ENCODE assay signal across 9 mouse cellular contexts in genomic region chr9:55283516-55283915, GRCm38 (mm10). TPM values are rescaled to one million over a fixed set of nuclear protein-coding genes. Genes with fewer than 3 reads are reported as not detected.
DNase-seq lines count a peak whose midpoint lies in the region; ATAC-seq lines count a peak whose summit lies in the region.
"Had no signal": no experiment of that assay in that cellular context is flagged by ENCODE, and none has a peak within 500 bp of the region (broad histone marks: within the 10 kb centered on the region; RNA-seq: fewer than 3 reads in every experiment).

No protein-coding gene starts in this region.

- no peak overlapping the region for H3K27ac ChIP-seq in intestine, embryonic 15.5 days
- H3K27ac ChIP-seq in liver, embryonic 15.5 days (replicated peaks) = no peak overlapping the region
- H3K27ac ChIP-seq in forebrain, embryonic 11.5 days (ENCODE audit: low read depth, low read length) = no peak overlapping the region
- no peak overlapping the region for H3K27ac ChIP-seq in midbrain, embryonic 14.5 days (replicated peaks; ENCODE audit: low read depth, low read length)
- H3K27ac ChIP-seq: neural tube, embryonic 12.5 days had no signal

- WGBS in intestine, embryonic 15.5 days = 4% methylated on average over 14 of the region's 14 CpGs
- 2% methylated on average over 14 of the region's 14 CpGs for WGBS in liver, embryonic 15.5 days (ENCODE audit: insufficient replicate concordance)
- 8% methylated on average over 14 of the region's 14 CpGs for WGBS in forebrain, embryonic 11.5 days
- 14% methylated on average over 14 of the region's 14 CpGs for WGBS in midbrain, embryonic 14.5 days

- no peaks in the 10 kb centered on the region for H3K9me3 ChIP-seq in intestine, embryonic 15.5 days
- no peaks in the 10 kb centered on the region for H3K9me3 ChIP-seq in liver, embryonic 15.5 days (replicated peaks)
- no peaks in the 10 kb centered on the region for H3K9me3 ChIP-seq in forebrain, embryonic 11.5 days (ENCODE audit: control insufficient read depth, low read length)
- H3K9me3 ChIP-seq in midbrain, embryonic 14.5 days (ENCODE audit: control insufficient read depth, low read length) = no peaks in the 10 kb centered on the region
- H3K9me3 ChIP-seq: neural tube, embryonic 12.5 days had no signal

- H3K36me3 ChIP-seq in intestine, embryonic 15.5 days = no peaks in the 10 kb centered on the region
- no peaks in the 10 kb centered on the region for H3K36me3 ChIP-seq in liver, embryonic 15.5 days (replicated peaks)
- H3K36me3 ChIP-seq in forebrain, embryonic 11.5 days (ENCODE audit: control insufficient read depth, insufficient read depth, low read length) = no peaks in the 10 kb centered on the region
- no peaks in the 10 kb centered on the region for H3K36me3 ChIP-seq in midbrain, embryonic 14.5 days (ENCODE audit: control insufficient read depth, insufficient read depth, low read length)
- H3K36me3 ChIP-seq: neural tube, embryonic 12.5 days had no signal

- peak; percentile 94 for ATAC-seq in common myeloid progenitor, adult 5-6 weeks (replicated peaks; ENCODE audit: low read depth, poor library complexity, severe bottlenecking)
- ATAC-seq in intestine, embryonic 15.5 days = peak; percentile 79
- no peak; the same call in 1 of the 2 replicates for ATAC-seq in liver, embryonic 15.5 days (ENCODE audit: insufficient read depth)
- ATAC-seq in forebrain, embryonic 11.5 days (replicated peaks; ENCODE audit: low FRiP score) = no peak
- ATAC-seq in midbrain, embryonic 14.5 days (ENCODE audit: low FRiP score, low TSS enrichment) = no peak

- H3K4me2 ChIP-seq in intestine, embryonic 15.5 days (replicated peaks) = peak overlapping the region; percentile 33; the same call in 1 of the 2 replicates
- peak overlapping the region; percentile 32 for H3K4me2 ChIP-seq in liver, embryonic 15.5 days
- H3K4me2 ChIP-seq in forebrain, embryonic 11.5 days (ENCODE audit: low read depth, low read length, severe bottlenecking) = no peak overlapping the region
- H3K4me2 ChIP-seq in midbrain, embryonic 14.5 days (ENCODE audit: low read length) = no peak overlapping the region
- H3K4me2 ChIP-seq: neural tube, embryonic 12.5 days had no signal

- no peaks in the 10 kb centered on the region for H3K27me3 ChIP-seq in intestine, embryonic 15.5 days (replicated peaks)
- H3K27me3 ChIP-seq in liver, embryonic 15.5 days = peaks cover 12% of the 10 kb centered on the region
- no peaks in the 10 kb centered on the region for H3K27me3 ChIP-seq in forebrain, embryonic 11.5 days (ENCODE audit: control insufficient read depth, insufficient read depth, low read length)
- no peaks in the 10 kb centered on the region for H3K27me3 ChIP-seq in midbrain, embryonic 14.5 days (ENCODE audit: control insufficient read depth, insufficient read depth, low read length)
- H3K27me3 ChIP-seq: neural tube, embryonic 12.5 days had no signal

- peak; percentile 94 for DNase-seq in heart, adult 11 months
- no peak for DNase-seq in heart, postnatal 4 days
- peak; percentile 11 to 12 for DNase-seq in thymus, adult 18-20 months
- no peak for DNase-seq in forebrain, embryonic 11.5 days (ENCODE audit: low spot score)
- DNase-seq in midbrain, embryonic 14.5 days = no peak

- H3K4me3 ChIP-seq in intestine, embryonic 15.5 days (replicated peaks) = no peak overlapping the region
- no peak overlapping the region for H3K4me3 ChIP-seq in liver, embryonic 15.5 days (replicated peaks)
- no peak overlapping the region for H3K4me3 ChIP-seq in forebrain, embryonic 11.5 days (ENCODE audit: low read depth, low read length)
- no peak overlapping the region for H3K4me3 ChIP-seq in midbrain, embryonic 14.5 days (replicated peaks; ENCODE audit: low read depth, low read length)
- H3K4me3 ChIP-seq: neural tube, embryonic 12.5 days had no signal

- H3K4me1 ChIP-seq in intestine, embryonic 15.5 days (replicated peaks) = no peaks in the 10 kb centered on the region
- H3K4me1 ChIP-seq in liver, embryonic 15.5 days (replicated peaks) = 0 out of 2 replicates have a peak, but pooled peaks cover 4% of the 10 kb centered on the region
- no peaks in the 10 kb centered on the region; the same call in 1 of the 2 replicates for H3K4me1 ChIP-seq in forebrain, embryonic 11.5 days (replicated peaks; ENCODE audit: control insufficient read depth, insufficient read depth, low read length)
- H3K4me1 ChIP-seq in midbrain, embryonic 14.5 days (ENCODE audit: control insufficient read depth, insufficient read depth, low read length) = no peaks in the 10 kb centered on the region
- H3K4me1 ChIP-seq: neural tube, embryonic 12.5 days had no signal

- no peak overlapping the region for H3K9ac ChIP-seq in intestine, embryonic 15.5 days
- no peak overlapping the region for H3K9ac ChIP-seq in liver, embryonic 15.5 days
- no peak overlapping the region for H3K9ac ChIP-seq in forebrain, embryonic 11.5 days (ENCODE audit: low read length)
- no peak overlapping the region for H3K9ac ChIP-seq in midbrain, embryonic 14.5 days (replicated peaks; ENCODE audit: low read length)
- H3K9ac ChIP-seq: neural tube, embryonic 12.5 days had no signal

RNA-seq across cellular contexts. Expression of gene Nrg4, which starts 43.1 kb away (rescaled TPM):
- 1 to 10 TPM in 1 of 2 experiments, under 1 TPM in 1; 0.71 to 1.2 TPM for total RNA-seq in heart, postnatal 4 days (2021)
- total RNA-seq in common myeloid progenitor, adult 5-6 weeks (2017) = 2.4 and 4.6 TPM in 2 replicates
- 1.1 TPM in 2 replicates for polyA plus RNA-seq in intestine, embryonic 15.5 days (2015; fragmentation: Nextera tagmentation; extraction: Ambion mirVana)
- polyA plus RNA-seq in liver, embryonic 15.5 days (2015; fragmentation: Nextera tagmentation; extraction: Ambion mirVana) = 1.7 and 2.1 TPM in 2 replicates
- 1.2 and 1.3 TPM in 2 replicates for polyA plus RNA-seq in forebrain, embryonic 11.5 days (2014; fragmentation: Nextera tagmentation; extraction: Ambion mirVana)
- 1.7 and 2.2 TPM in 2 replicates for polyA plus RNA-seq in midbrain, embryonic 14.5 days (2014; fragmentation: Nextera tagmentation; extraction: Ambion mirVana)

RNA-seq across cellular contexts. Expression of gene Tmem266, which starts 43.2 kb away (rescaled TPM):
- total RNA-seq in heart, postnatal 4 days (2021) = under 1 TPM; 0.83 TPM
- total RNA-seq in common myeloid progenitor, adult 5-6 weeks (2017) = not detected in 2 replicates
- polyA plus RNA-seq in intestine, embryonic 15.5 days (2015; fragmentation: Nextera tagmentation; extraction: Ambion mirVana) = 0.81 and 1.3 TPM in 2 replicates
- polyA plus RNA-seq in liver, embryonic 15.5 days (2015; fragmentation: Nextera tagmentation; extraction: Ambion mirVana) = not detected in 2 replicates
- 0.21 TPM in 1 of 2 replicates, not detected in the other for polyA plus RNA-seq in forebrain, embryonic 11.5 days (2014; fragmentation: Nextera tagmentation; extraction: Ambion mirVana)
- polyA plus RNA-seq in midbrain, embryonic 14.5 days (2014; fragmentation: Nextera tagmentation; extraction: Ambion mirVana) = 2.4 and 8.3 TPM in 2 replicates

Comparison
In these comparisons a context has a peak if more than half of its experiments do, and no peak if none do; other contexts are left out.
1. DNase-seq: peak in heart, adult 11 months (single experiment) and thymus, adult 18-20 months (2 of 2); none in heart, postnatal 4 days (single experiment), forebrain, embryonic 11.5 days (single experiment) and midbrain, embryonic 14.5 days (single experiment).
2. ATAC-seq: peak in common myeloid progenitor, adult 5-6 weeks (single experiment) and intestine, embryonic 15.5 days (single experiment); none in liver, embryonic 15.5 days (single experiment), forebrain, embryonic 11.5 days (single experiment) and midbrain, embryonic 14.5 days (single experiment).
3. H3K4me2 ChIP-seq: peak in intestine, embryonic 15.5 days (single experiment) and liver, embryonic 15.5 days (single experiment); none in forebrain, embryonic 11.5 days (single experiment) and midbrain, embryonic 14.5 days (single experiment).